Mouse (Mus musculus) erythroblast, adult 5-6 weeks (primary cell): ENCODE results near the gene Gabarapl2. TPM values are rescaled to one million over a fixed set of nuclear protein-coding genes. Genes with fewer than 3 reads are reported as not detected.

Source experiments
- ATAC-seq: replicated peaks from 2 replicates; pipeline ENCODE4 v1.8.0; 2016; ENCODE audit warnings: moderate number of reproducible peaks, mild to moderate bottlenecking, moderate TSS enrichment, inconsistent platforms; ENCODE audit not compliant: poor library complexity, low FRiP score, severe bottlenecking
- total RNA-seq, 2 experiments: library from RNA; stranded (forward) in 1 of 2; stranded (reverse) in 1 of 2; fragments of 150-400 nt in 1 of 2; fragments of 200-764, 138-1000 nt in 1 of 2; gene quantifications; 2 replicates each; pipeline versions ENCODE4 v1.2.3 to v1.2.4; 2015 to 2017; ENCODE audit warnings: low replicate concordance in 2 of 2

Gene Gabarapl2
- total RNA-seq (2015; ENCODE audit: low replicate concordance) (113 and 121 TPM in 2 replicates), total RNA-seq (2017; ENCODE audit: low replicate concordance) (170 and 171 TPM in 2 replicates)

DNA sequence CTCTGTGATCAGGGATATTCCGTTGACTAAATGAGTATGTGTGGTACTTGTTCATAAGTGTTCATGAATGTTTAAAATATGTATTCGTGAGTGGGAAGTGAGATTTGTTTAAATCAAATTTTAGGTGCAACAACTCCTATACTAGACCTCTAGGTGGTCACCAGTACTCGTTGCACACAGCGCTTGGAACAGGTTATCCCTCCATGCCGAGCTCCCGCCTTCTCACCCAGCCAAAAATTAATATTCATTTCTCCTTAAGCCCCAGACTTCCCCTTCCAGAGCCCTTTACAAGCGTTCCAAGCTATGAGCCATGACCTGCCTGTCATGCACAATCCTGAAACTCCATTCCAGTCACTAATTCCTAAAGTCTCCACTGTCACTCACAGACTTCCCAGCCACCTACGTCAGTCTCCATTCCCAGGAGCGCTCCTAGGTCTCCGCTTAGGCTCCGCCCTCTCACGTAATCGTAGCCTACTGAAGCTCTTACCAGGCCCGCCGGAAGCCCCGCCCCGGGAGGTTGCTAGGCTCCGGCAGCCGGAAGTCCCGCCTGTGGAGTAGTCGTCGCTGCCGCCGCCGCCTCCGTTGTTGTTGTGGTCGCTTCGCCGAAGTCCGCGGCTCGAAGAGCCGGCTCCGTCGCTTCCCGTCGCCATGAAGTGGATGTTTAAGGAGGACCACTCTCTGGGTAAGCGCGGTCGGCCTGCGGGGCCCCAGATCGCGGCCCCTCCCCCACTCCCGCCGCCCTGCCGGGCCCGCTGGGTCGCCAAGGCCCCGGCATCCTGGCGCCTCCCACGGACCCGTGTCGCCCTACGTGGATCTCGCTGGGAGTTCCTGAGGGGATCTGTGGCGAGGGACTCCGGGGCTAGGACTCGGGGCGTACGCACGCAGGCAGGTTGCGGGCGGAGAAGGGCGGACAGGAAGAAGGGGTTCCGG lies at the start of gene Gabarapl2:
Gabarapl2 (plus strand) TSS at position 533 of the 930 bp plus-strand sequence.
- peak; percentile 86 for ATAC-seq

DNA sequence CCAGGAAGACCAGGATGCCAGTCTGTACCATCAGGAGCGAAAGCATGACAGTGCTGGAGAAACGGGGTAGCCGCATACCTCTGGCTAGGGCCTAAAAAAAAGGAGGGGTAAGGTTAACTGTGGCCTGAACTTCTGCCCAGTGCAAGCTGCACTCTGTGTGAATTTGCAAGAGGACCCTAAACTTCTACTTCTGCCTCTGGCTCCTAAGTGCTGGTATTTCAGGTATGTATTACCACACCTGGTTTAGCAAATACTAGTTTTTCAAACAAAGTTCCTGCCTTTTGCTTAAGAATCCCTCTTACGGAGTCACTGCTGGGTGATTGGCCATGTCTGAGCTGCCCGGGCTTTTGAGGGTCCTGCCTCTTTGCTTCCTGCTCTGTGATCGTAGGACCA lies 49.6 kb upstream of the Gabarapl2 start:
- ATAC-seq, result no peak

DNA sequence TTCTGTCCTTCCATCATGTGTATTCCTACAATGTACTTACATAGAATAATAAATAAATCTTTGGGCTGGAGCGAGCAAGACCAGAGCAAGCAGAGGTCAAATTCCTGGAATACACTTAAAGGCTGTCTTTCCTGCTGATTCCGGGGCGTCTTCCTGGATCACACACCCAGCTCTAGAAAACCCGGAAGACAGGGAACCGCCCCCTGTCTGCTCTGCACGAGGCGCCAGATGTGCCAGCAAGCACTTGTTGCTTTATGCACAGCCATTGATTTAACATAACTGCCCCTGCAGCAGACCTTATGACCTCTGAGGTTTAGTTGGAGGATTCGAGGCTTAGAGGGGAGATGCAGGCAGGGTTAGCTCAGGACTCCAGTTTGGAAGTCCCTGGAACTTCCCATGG lies 48.5 kb upstream of the Gabarapl2 start:
- no peak for ATAC-seq

DNA sequence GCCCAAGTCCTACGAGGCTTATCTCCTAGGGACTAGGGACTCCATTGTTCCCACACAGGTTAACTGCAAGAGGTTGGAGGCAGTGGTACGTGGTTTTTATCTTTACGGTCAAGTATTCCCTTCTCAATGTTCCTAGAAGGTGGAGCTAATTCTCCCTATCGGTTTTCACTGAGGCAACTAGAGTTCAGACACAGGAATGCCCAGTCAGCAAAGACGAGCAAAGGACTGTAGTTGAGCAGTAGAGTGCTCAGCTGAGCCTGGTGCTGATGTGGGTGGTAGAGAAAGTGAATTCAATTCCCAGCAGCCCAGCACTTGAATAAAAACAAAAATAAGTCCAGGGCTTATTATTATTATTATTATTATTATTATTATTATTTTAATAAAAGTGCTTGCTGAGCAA lies 47.9 kb upstream of the Gabarapl2 start:
- no peak for ATAC-seq

DNA sequence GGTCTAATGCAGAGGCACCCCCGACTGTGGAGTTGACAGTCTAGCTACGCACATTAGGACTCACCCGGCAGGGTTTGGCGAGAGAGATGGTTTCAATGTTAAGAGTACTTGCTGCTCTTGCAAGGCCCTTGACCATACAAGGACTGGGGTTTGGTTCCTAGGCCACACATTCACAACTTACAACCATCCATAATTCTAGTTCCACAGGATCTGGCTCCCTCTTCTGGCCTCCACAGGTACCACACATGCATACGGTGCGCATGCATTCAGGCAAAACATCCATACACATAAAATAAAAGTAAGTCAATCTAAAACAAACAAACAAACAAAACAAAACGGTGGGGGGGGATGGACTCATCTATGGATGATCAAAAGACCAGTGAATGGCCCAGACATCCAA lies 45.5 kb upstream of the Gabarapl2 start:
- peak; percentile 75 for ATAC-seq

DNA sequence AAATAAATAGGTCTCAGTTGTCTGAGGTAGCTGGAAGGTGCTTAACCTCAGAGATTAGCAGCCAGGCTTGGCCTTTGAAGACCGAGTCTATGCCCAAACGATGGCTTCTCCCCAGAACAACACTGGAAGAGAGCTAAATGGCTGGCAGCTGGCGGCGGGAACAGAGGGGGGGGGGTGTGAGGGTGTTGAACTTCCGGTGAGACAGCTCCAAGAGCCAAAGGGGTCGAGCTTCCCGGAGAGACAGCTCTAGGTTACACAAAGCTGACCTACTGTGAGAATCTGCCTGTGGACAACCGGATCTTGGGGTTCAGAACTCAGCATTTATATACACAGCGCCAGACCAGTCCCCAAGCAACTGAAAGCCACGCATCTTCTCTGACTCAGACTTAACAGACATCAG lies 41.9 kb upstream of the Gabarapl2 start:
- ATAC-seq, result no peak

DNA sequence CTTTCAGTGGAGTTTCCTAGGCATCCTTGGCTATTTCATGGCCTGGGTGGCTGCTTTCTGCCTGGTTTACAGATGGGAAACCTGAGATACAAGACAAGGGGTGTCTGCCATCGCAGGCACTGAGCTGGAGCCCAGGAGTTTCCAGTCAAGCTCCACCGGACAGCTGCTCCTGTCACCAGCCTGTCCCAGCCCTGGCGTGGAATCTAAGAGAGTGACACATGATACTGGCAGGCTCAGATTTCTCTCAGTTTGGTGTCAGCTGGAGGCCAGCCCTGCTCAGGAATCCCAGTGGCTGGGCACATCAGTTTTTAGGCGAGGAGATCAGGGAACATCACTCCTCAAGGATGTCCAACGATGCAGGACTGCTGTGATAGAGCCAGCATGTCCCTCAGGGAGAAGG lies 38.4 kb upstream of the Gabarapl2 start:
- ATAC-seq, result no peak

DNA sequence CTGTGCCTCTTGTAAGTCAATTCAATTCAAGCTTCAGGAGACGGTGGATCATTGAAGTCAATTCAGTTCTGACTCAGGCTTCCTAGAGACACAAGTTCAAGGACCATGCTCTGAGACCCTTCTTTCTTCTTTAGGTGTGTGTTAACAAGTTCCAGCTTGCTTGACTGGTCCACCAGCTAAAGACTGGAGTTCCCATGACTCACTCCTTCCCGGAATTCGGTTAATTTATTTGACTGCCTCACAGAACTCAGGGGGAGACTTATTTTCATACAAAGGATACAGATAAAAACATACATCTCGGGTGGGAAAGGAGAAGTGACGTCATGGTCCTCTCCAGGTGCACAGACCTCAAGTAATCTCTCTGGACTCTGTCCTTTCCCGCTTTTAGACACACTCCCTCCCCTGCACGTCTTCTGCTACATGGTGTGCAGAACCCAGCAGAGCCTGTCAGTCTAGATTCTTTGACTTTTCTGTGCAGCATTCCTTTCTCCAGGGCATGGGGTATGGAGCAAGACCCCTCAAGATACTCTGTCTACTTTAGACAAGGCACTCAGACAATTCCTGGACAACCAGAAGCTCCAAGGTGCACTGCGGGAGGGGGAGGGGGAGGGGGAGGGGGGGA lies 34.9 kb upstream of the Gabarapl2 start:
- no peak for ATAC-seq

DNA sequence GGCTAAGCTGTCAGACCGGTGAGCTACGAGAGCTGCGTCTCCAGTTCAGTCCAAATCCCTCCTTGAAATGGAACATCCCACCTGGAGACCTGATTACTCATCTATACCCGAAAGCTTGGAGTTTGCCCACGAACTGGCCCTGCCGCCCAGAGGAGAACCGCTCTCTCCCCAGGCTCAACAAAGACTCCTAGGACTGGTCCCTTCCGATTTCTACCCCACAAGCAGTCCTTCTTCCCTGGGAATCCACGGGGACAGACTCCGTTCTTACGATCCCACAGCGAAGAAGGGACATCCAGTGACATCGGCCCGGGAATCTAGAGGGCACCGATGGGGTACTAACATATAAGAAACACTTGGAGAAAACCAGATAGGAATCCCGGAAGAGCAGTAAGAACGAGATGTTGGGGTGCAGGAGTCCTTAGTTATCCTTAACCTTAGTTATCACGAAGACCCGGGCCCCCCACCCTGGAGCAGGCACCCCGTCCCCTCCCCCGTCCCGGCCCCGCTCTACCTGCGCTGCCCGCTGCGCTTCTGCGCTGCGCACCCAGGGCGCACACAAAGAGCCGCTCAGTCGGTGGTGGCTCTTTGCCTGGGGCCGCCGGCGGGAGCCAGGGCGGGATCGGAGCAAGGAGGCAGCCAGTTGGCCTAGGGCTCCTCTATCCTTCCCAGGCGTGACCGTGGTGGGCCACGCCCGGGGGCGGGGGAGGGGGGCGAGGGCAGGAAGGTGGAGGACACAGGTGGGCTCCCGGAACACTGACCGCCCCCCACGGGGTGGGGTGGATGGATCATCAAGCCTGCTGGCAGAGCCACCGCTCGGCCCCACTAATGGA lies 30.7 kb upstream of the Gabarapl2 start, which contains the start of gene Chst5:
Chst5 (minus strand) TSS at position 827 of the 830 bp plus-strand sequence.
- ATAC-seq, result no peak

DNA sequence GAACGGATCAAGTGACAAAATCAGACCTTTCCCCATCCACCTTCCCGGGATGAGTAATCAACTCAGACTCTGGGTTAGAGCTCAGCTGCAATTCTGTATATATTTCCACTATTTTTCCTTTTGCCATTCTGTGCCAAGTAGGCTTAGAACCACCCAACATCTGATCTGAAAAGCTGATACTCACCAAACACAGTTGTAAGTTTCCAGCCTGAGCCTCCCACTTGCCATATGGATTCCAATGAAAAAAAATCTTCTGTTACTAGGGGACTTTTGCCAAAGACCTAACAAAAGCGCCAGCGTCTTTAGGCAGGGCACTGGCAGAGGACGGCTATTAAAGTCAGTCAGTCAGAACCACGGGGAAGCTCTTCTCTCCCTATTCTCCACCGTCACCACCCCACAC lies 28.9 kb upstream of the Gabarapl2 start:
- no peak for ATAC-seq

DNA sequence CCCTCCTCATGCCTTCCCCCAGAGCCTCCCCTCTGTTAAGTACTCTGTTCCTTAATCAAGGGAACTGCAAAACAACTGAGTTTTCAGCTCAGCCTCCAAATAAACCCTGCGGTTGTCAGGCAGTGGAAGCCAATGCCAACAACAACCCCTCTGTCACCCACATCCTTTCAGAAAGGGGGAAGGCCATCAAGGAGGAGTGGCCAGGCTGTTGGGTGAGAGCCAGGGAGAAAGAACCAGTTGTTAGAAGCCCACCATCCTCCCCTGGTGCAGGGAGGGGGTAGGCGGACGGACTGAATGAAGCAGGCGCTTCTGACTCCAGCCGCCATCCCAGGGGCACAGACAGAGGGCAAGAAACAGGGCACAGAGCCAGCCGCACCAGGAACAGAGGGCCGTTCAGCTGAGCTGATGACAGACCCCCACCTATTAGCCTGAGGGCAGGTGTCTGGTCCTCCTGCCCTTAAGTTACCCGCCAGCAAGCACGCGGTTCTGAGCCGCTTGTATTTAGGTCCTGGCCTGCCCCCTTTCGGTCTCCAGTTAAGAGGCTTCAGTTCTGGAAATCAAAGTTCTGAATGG lies 27.6 kb upstream of the Gabarapl2 start:
- ATAC-seq, result no peak

DNA sequence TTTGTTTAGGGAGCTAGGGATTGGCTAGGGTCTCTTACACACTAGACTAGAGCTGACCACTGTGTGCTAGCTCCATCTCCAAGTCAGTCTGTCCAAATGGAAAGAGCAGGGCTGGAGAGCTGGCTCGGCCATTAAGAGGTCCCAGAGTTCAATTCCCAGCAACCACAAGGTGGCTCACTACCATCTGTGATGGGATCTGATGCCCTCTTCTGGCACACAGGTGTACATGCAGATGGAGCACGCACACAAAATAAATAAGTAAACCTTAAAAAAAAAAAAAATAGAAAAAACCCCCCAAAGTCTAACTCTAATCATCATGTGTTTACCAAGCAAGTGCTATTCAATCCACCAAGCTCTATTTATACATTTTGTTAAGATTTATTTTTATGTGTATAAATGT lies 20.8 kb upstream of the Gabarapl2 start:
- ATAC-seq, result 0 out of 2 replicates have a peak, but pooled peaks have one; percentile 44

DNA sequence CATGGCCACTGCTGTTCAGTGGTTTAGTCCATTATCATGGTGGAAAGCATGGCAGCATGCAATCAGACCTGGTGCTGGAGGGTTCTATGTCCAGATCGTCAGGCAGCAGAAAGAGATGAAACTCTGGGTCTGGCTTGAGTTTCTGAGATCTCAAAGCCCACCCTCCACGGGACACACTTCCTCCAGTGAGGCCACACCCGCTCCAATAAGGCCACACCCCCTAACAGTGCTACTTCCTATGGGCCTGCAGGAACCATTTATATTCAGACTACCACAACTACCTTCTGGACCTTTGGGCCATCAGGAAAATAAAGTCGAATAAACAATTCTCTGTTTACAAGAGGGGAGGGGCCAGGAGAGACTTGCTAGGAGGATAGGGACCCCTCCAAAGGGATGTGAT lies 19.5 kb upstream of the Gabarapl2 start:
- no peak for ATAC-seq

DNA sequence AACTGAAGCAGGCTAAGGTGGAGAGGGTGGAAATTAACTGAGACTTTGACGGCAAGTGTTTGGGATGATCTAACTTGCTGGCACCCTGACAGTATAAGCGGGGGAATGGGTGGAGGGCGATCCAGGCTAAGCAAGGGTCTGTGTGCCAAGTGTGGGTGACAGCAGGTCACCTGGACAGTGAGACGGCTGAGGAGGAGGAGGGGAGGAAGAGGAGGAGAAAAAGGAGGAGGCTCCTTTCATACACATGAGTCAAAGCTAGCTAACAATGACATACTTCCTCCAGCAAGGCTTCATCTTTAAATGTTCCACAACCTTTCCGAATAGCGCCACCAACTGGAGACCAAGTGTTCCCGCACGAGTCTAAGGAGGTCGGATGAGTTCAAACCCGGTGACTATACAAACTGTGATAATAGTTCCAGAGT lies 17.1 kb upstream of the Gabarapl2 start:
- peak; percentile 75 for ATAC-seq

DNA sequence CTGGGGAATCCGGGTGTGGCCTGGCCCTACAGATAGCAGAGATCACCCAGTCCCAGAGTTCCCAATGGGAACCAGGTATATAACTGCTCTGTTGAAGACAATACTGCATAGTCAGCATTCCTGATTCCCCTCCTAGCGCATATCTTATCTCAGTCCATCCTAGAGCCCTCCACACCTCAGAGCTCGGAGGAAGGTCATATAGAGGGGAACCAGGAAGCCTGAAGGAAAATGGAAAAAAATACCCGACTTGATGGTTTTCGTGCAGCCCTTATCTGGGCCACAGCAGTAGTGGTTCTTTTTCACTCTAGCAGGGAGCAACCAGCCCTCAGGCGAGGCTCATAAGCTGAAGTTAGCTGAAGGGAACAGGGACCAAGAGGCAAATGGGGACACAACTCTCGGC lies 15.5 kb upstream of the Gabarapl2 start:
- ATAC-seq, result no peak

DNA sequence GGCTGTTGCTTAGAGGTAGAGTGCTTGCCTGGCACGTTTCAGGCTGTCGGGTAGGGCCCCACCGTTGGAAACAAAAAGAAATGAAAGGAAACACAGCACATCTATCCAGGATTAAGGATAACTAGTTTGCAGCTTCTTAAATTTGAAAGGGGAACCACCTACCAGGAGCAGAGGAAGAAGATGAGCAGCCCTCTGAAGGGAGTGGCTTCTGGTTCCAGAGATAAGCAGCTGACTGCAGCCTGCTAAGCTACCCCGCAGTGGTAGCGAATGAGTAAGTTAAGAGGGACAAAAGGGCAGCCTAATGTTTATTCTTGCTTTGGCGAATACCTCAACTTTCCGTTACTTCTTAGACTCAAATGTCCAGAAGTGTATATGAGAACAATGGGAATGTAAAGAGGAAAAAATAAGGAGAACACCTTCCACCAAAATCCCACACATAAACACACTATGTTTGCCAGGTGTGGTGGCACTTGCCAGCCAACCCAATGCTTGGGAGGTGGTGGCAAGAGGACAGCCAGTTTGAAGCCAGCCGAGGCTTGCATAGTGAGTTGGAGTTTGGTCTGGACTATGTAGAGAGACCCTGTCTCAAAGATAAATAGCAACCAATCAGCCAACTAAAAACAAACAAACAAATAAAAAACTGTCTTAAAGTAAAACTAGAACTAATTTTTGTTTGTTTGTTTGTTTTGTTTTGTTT lies 10.7 kb upstream of the Gabarapl2 start:
- peak; percentile 84 for ATAC-seq

DNA sequence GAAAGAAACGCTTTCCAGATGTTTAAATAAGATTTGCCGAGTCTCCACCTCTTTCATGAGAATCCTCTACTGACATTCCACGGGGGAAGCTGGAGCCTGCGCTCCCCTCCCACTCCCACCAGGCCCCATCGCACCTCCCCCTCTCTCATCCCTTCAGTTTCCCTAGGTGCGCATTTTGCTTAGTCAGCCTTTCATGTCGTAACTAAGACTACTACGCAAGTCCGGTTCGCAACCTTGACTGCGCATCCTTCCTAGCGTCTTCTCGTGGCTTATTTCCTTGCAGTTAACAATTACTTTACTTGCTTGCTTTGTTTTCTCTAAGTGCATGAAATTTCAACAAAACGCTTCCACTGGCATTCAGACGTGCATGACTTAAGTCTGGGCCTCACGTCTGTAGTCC lies 8.8 kb upstream of the Gabarapl2 start:
- ATAC-seq, result no peak

DNA sequence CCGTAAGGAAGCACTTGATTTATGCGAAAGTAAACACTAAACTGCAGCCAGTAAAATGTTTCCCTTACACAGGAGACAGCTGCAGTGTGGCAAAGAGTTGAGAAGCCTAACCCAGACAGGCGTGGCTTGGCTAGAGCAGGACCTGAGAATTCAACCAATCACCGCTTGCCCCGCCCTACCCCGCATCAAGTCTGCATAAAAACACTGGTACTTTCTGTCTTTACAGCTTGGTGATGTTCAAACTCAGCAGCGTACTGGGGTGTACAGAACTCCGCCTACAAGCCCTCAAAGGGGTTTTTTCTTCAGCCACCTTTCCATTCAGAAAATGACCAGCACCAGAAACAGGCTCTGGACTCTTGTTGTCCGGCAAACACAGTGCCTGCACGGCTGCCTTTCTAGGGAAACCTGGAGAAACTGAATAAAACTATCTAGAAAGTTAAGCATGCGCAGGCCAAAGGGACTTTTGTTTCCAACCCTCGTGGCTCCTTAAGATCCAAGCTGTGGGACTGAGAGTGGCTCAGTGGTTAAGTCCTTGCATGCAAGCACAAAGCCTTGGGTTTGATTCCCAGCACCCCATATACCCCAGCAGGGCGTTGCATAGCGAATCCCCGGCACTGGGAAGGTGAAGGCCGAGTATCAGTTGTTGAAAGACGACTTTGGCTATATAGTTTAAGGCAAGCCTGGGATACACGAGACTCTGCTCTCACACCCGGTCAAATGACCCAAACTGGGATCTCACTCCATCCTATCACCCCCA lies 7.7 kb upstream of the Gabarapl2 start:
- peak; percentile 80 for ATAC-seq
